Mouse (Mus musculus) erythroblast, adult 5-6 weeks (primary cell): Measurements from ENCODE around the gene Vps8. TPM values are rescaled to one million over a fixed set of nuclear protein-coding genes. Genes with fewer than 3 reads are reported as not detected.
A peak's percentile ranks its signal among the peaks of the same experiment; 100 is the strongest.

Source experiments
- ATAC-seq: replicated peaks from 2 replicates; pipeline ENCODE4 v1.8.0; 2016; ENCODE audit warnings: moderate number of reproducible peaks, mild to moderate bottlenecking, moderate TSS enrichment, inconsistent platforms; ENCODE audit not compliant: poor library complexity, low FRiP score, severe bottlenecking
- total RNA-seq, 2 experiments: library from RNA; stranded (forward) in 1 of 2; stranded (reverse) in 1 of 2; fragments of 150-400 nt in 1 of 2; fragments of 200-764, 138-1000 nt in 1 of 2; gene quantifications; 2 replicates each; pipeline versions ENCODE4 v1.2.3 to v1.2.4; 2015 to 2017; ENCODE audit warnings: low replicate concordance in 2 of 2

The Vps8 gene
- total RNA-seq, 2 experiments from 2014 or later = 9.4 to 12.6 TPM

- peak; percentile 52 for ATAC-seq
Observed at GRCm38 (mm10) chr16:21607021-21607650, 184.2 kb downstream of the Vps8 start.

- no peak for ATAC-seq
Observed at GRCm38 (mm10) chr16:21607651-21608040, 184.7 kb downstream of the Vps8 start.

GRCm38 (mm10) chr16:21608176-21608865 lies 185.4 kb downstream of the Vps8 start:
- no peak for ATAC-seq

GRCm38 (mm10) chr16:21610473-21610872 lies 187.6 kb downstream of the Vps8 start:
- ATAC-seq = no peak

- ATAC-seq = no peak
Observed at GRCm38 (mm10) chr16:21615802-21616201, 192.9 kb downstream of the Vps8 start.

- ATAC-seq = no peak
Observed at GRCm38 (mm10) chr16:21620630-21621029, 197.7 kb downstream of the Vps8 start.

- ATAC-seq = no peak
Observed at GRCm38 (mm10) chr16:21625784-21626634, 203.1 kb downstream of the Vps8 start.

GRCm38 (mm10) chr16:21627248-21627647 lies 204.3 kb downstream of the Vps8 start:
- no peak for ATAC-seq

GRCm38 (mm10) chr16:21628061-21628591 lies 205.2 kb downstream of the Vps8 start:
- ATAC-seq = no peak

- no peak for ATAC-seq
Observed at GRCm38 (mm10) chr16:21630614-21631013, 207.7 kb downstream of the Vps8 start.

GRCm38 (mm10) chr16:21631815-21632222 lies 208.9 kb downstream of the Vps8 start:
- no peak for ATAC-seq

GRCm38 (mm10) chr16:21634460-21634859 lies 211.5 kb downstream of the Vps8 start:
- ATAC-seq = no peak

- ATAC-seq = no peak
Observed at GRCm38 (mm10) chr16:21636156-21636853, 213.4 kb downstream of the Vps8 start.

- no peak for ATAC-seq
Observed at GRCm38 (mm10) chr16:21637201-21637819, 214.4 kb downstream of the Vps8 start.

- no peak for ATAC-seq
Observed at GRCm38 (mm10) chr16:21640766-21641499, 218.0 kb downstream of the Vps8 start.

GRCm38 (mm10) chr16:21641944-21642343 lies 219.0 kb downstream of the Vps8 start:
- no peak for ATAC-seq

GRCm38 (mm10) chr16:21642906-21643305 lies 220.0 kb downstream of the Vps8 start:
- no peak for ATAC-seq

- no peak for ATAC-seq
Observed at GRCm38 (mm10) chr16:21643621-21644041, 220.7 kb downstream of the Vps8 start.
